Mouse (Mus musculus): ENCODE results near the gene Phldb2. TPM values are rescaled to one million over a fixed set of nuclear protein-coding genes. Genes with fewer than 3 reads are reported as not detected.

Gene Phldb2
- polyA plus RNA-seq, 1 experiment = 1.6 TPM

GRCm38 (mm10) chr16:45854499-45854898, 98.9 kb downstream of the Phldb2 start:
- no peak for DNase-seq (ENCODE audit: low read depth, low spot score)
- WGBS = 87% methylated on average over 10 of the region's 10 CpGs

- WGBS = 87% methylated on average over 4 of the region's 4 CpGs
- DNase-seq (ENCODE audit: low read depth, low spot score) = no peak
Measured at GRCm38 (mm10) chr16:45849045-45849444, 104.4 kb downstream of the Phldb2 start.

GRCm38 (mm10) chr16:45844875-45845274, 108.5 kb downstream of the Phldb2 start:
- DNase-seq (ENCODE audit: low read depth, low spot score) = no peak
- 19% methylated on average over 10 of the region's 10 CpGs for whole genome bisulfite sequencing

GRCm38 (mm10) chr16:45844049-45844780, 109.2 kb downstream of the Phldb2 start:
- under 1% methylated on average over 45 of the region's 45 CpGs for WGBS
- DNase-seq (ENCODE audit: low read depth, low spot score) = no peak

GRCm38 (mm10) chr16:45843351-45843891, 110.0 kb downstream of the Phldb2 start:
- WGBS = under 1% methylated on average over 16 of the region's 16 CpGs
- no peak for DNase-seq (ENCODE audit: low read depth, low spot score)

- DNase-seq (ENCODE audit: low read depth, low spot score) = no peak
- 66% methylated on average over 4 of the region's 4 CpGs for WGBS
Measured at GRCm38 (mm10) chr16:45842440-45842839, 111.0 kb downstream of the Phldb2 start.

- 68% methylated on average over 3 of the region's 3 CpGs for WGBS
- no peak for DNase-seq (ENCODE audit: low read depth, low spot score)
Measured at GRCm38 (mm10) chr16:45841806-45842205, 111.6 kb downstream of the Phldb2 start.

GRCm38 (mm10) chr16:45841016-45841415, 112.4 kb downstream of the Phldb2 start:
- WGBS = 91% methylated on average over 3 of the region's 3 CpGs
- no peak for DNase-seq (ENCODE audit: low read depth, low spot score)

- no peak for DNase-seq (ENCODE audit: low read depth, low spot score)
- WGBS = 32% methylated on average over 5 of the region's 5 CpGs
Measured at GRCm38 (mm10) chr16:45837541-45838342, 115.7 kb downstream of the Phldb2 start.

- WGBS = 17% methylated on average over 6 of the region's 6 CpGs
- no peak for DNase-seq (ENCODE audit: low read depth, low spot score)
Measured at GRCm38 (mm10) chr16:45832747-45833108, 120.7 kb downstream of the Phldb2 start.

GRCm38 (mm10) chr16:45832061-45832746, 121.2 kb downstream of the Phldb2 start:
- DNase-seq (ENCODE audit: low read depth, low spot score) = no peak
- WGBS = 41% methylated on average over 8 of the region's 8 CpGs

- WGBS = 45% methylated on average over 4 of the region's 4 CpGs
- DNase-seq (ENCODE audit: low read depth, low spot score) = no peak
Measured at GRCm38 (mm10) chr16:45831094-45831872, 122.1 kb downstream of the Phldb2 start.

GRCm38 (mm10) chr16:45830096-45830866, 123.1 kb downstream of the Phldb2 start:
- WGBS = 75% methylated on average over 11 of the region's 11 CpGs
- DNase-seq (ENCODE audit: low read depth, low spot score) = no peak

GRCm38 (mm10) chr16:45825309-45825708, 128.1 kb downstream of the Phldb2 start:
- 92% methylated on average over 10 of the region's 10 CpGs for WGBS
- DNase-seq (ENCODE audit: low read depth, low spot score) = no peak

GRCm38 (mm10) chr16:45824025-45824424, 129.4 kb downstream of the Phldb2 start:
- no peak for DNase-seq (ENCODE audit: low read depth, low spot score)
- WGBS = 77% methylated on average over 4 of the region's 4 CpGs

- WGBS = 81% methylated on average over 4 of the region's 4 CpGs
- DNase-seq (ENCODE audit: low read depth, low spot score) = no peak
Measured at GRCm38 (mm10) chr16:45819911-45820310, 133.5 kb downstream of the Phldb2 start.

- WGBS = 70% methylated on average over 3 of the region's 3 CpGs
- no peak for DNase-seq (ENCODE audit: low read depth, low spot score)
Measured at GRCm38 (mm10) chr16:45817795-45818194, 135.6 kb downstream of the Phldb2 start.

GRCm38 (mm10) chr16:45816670-45817069, 136.7 kb downstream of the Phldb2 start:
- DNase-seq (ENCODE audit: low read depth, low spot score) = no peak

- 87% methylated on average over 3 of the region's 3 CpGs for WGBS
Measured at GRCm38 (mm10) chr16:45814611-45815010, 138.8 kb downstream of the Phldb2 start.

More at GRCm38 (mm10) chr16:45814611-45815010, 138.8 kb downstream of the Phldb2 start:
- DNase-seq (ENCODE audit: low read depth, low spot score) = no peak

Measured in large intestine, adult 2 months (tissue).